Mouse (Mus musculus): ENCODE data around the gene Stat5b. TPM values are rescaled to one million over a fixed set of nuclear protein-coding genes. Genes with fewer than 3 reads are reported as not detected.

Gene Stat5b
- polyA plus RNA-seq, 1 experiment from 2014 or later, result 13.4 TPM

DNA sequence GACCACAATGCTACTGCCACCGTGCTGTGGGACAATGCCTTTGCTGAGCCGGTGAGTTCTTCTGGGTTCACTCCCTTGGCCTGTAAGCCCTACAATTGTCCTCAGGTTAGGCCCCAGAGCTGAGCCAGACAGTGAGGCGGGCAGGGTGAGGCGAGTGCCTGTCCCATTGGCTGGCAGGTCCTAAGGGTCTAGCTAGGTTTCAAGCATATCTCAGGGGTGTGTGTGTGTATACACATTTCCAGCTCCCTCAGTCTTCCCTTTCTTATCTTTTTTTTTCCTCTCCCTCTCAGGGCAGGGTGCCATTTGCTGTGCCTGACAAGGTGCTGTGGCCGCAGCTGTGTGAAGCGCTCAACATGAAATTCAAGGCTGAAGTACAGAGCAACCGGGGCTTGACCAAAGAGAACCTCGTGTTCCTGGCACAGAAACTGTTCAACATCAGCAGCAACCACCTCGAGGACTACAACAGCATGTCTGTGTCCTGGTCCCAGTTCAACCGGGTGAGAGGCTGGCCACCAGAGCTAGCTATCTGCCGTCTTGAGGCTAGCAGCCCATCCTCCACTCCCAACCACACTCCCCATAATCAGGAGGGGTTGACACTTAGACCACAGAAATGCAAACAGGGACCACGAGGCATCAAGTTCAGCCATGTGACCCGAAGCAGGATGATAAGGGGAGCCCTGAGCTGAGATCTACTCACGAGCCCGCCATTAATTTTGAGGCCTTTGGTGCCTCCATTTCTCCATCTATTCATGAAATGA lies 29.0 kb upstream of the Stat5b start:
- ATAC-seq (ENCODE audit: low FRiP score) (no peak), DNase-seq (ENCODE audit: low spot score) (no peak)
- no peak overlapping the region for H3K4me2 ChIP-seq (replicated peaks; ENCODE audit: low read depth, low read length)
- no peaks in the 10 kb centered on the region for H3K36me3 ChIP-seq (ENCODE audit: control insufficient read depth, insufficient read depth, low read length)
- H3K9me3 ChIP-seq (ENCODE audit: control insufficient read depth, low read length), result no peaks in the 10 kb centered on the region
- 82% methylated on average over 15 of the region's 15 CpGs for WGBS
- H3K9ac ChIP-seq (ENCODE audit: low read depth, low read length), result no peak overlapping the region
- no peaks in the 10 kb centered on the region for H3K27me3 ChIP-seq (ENCODE audit: control insufficient read depth, insufficient read depth, low read length)
- no peaks in the 10 kb centered on the region for H3K4me1 ChIP-seq (replicated peaks; ENCODE audit: control insufficient read depth, insufficient read depth, low read length)
- H3K27ac ChIP-seq (ENCODE audit: low read depth, low read length), result no peak overlapping the region
- no peak overlapping the region for H3K4me3 ChIP-seq (ENCODE audit: low read depth, low read length)

DNA sequence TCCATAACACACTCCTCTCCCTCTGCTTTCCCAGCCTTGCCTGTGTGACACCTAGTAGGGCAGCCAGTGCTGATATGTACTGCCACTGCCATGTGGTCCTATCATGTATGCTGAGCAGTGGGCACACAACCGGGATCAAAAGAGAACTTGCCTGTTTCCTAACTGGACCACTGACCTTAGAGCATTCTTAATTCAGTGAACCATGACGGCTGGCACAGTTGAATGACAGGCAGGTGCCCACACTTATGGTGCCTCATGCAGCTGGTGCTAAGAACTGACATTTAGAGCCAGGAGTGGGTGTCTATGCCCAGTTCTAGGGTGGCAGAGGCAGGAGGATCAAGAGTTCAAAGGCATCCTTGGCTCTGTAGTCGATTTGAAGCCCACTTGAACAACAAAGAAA lies 25.2 kb upstream of the Stat5b start:
- Histone ChIP-seq H3K4me2 (replicated peaks; ENCODE audit: low read depth, low read length) (no peak overlapping the region), H3K27me3 (ENCODE audit: control insufficient read depth, insufficient read depth, low read length) (no peaks in the 10 kb centered on the region), H3K36me3 (ENCODE audit: control insufficient read depth, insufficient read depth, low read length) (no peaks in the 10 kb centered on the region), H3K9ac (ENCODE audit: low read depth, low read length) (no peak overlapping the region), H3K4me3 (ENCODE audit: low read depth, low read length) (no peak overlapping the region), H3K27ac (ENCODE audit: low read depth, low read length) (no peak overlapping the region), H3K4me1 (replicated peaks; ENCODE audit: control insufficient read depth, insufficient read depth, low read length) (no peaks in the 10 kb centered on the region), H3K9me3 (ENCODE audit: control insufficient read depth, low read length) (no peaks in the 10 kb centered on the region)
- ATAC-seq (ENCODE audit: low FRiP score) (no peak), DNase-seq (ENCODE audit: low spot score) (no peak)
- WGBS, result 73% methylated on average over 3 of the region's 3 CpGs

- H3K4me3 ChIP-seq (ENCODE audit: low read depth, low read length), result no peak overlapping the region
- H3K36me3 ChIP-seq (ENCODE audit: control insufficient read depth, insufficient read depth, low read length), result no peaks in the 10 kb centered on the region
- no peak overlapping the region for H3K9ac ChIP-seq (ENCODE audit: low read depth, low read length)
- WGBS, result 81% methylated on average over 8 of the region's 8 CpGs
- no peak overlapping the region for H3K4me2 ChIP-seq (replicated peaks; ENCODE audit: low read depth, low read length)
- H3K9me3 ChIP-seq (ENCODE audit: control insufficient read depth, low read length), result no peaks in the 10 kb centered on the region
- H3K27me3 ChIP-seq (ENCODE audit: control insufficient read depth, insufficient read depth, low read length), result no peaks in the 10 kb centered on the region
- ATAC-seq (ENCODE audit: low FRiP score), result no peak
- no peaks in the 10 kb centered on the region for H3K4me1 ChIP-seq (replicated peaks; ENCODE audit: control insufficient read depth, insufficient read depth, low read length)
- no peak for DNase-seq (ENCODE audit: low spot score)
- H3K27ac ChIP-seq (ENCODE audit: low read depth, low read length), result no peak overlapping the region
Measured at GRCm38 (mm10) chr11:100870968-100871350, 20.4 kb upstream of the Stat5b start.

DNA sequence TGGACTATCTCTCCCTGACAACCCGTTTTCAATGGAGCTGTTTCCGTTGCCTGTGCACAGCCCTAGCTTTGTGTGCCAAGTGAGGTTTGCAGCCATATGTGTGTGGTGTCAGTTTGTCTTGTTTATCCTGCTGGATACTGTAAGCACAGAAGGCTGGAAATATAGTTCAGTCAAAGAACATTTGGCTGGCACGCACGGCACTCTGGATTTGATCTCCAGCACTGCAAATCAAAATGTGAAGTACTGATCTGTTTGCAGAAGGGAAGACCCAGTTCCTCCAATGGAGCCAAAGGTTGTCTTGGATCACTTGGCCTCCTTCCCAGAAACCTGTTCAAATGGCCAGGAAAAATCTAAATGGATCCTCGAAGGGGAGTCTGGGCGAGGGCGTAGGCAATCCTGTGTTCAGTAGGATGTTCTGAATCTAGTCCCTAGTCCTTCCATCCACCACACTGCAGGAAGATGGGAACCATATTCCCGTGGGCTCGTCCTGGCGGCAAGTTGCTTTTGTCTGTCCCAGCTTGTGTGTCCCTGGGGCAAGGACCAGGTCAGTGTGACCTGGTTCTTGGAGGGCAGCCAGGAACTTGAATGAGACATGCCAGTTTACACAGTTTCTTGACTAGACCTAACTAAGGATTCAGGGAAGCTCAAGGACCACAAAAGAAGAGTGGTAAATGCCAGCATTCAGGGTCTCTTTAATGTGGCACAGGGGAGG lies 19.9 kb upstream of the Stat5b start:
- Histone ChIP-seq H3K27me3 (ENCODE audit: control insufficient read depth, insufficient read depth, low read length) (no peaks in the 10 kb centered on the region), H3K27ac (ENCODE audit: low read depth, low read length) (no peak overlapping the region), H3K4me3 (ENCODE audit: low read depth, low read length) (no peak overlapping the region), H3K36me3 (ENCODE audit: control insufficient read depth, insufficient read depth, low read length) (no peaks in the 10 kb centered on the region), H3K9me3 (ENCODE audit: control insufficient read depth, low read length) (no peaks in the 10 kb centered on the region), H3K9ac (ENCODE audit: low read depth, low read length) (no peak overlapping the region), H3K4me2 (replicated peaks; ENCODE audit: low read depth, low read length) (no peak overlapping the region), H3K4me1 (replicated peaks; ENCODE audit: control insufficient read depth, insufficient read depth, low read length) (no peaks in the 10 kb centered on the region)
- ATAC-seq (ENCODE audit: low FRiP score) (no peak), DNase-seq (ENCODE audit: low spot score) (no peak)
- 87% methylated on average over 10 of the region's 10 CpGs for WGBS

GRCm38 (mm10) chr11:100865618-100866017 lies 15.1 kb upstream of the Stat5b start:
- Histone ChIP-seq H3K4me2 (replicated peaks; ENCODE audit: low read depth, low read length) (no peak overlapping the region), H3K4me3 (ENCODE audit: low read depth, low read length) (no peak overlapping the region), H3K4me1 (replicated peaks; ENCODE audit: control insufficient read depth, insufficient read depth, low read length) (no peaks in the 10 kb centered on the region), H3K9ac (ENCODE audit: low read depth, low read length) (no peak overlapping the region), H3K36me3 (ENCODE audit: control insufficient read depth, insufficient read depth, low read length) (no peaks in the 10 kb centered on the region), H3K27me3 (ENCODE audit: control insufficient read depth, insufficient read depth, low read length) (peaks cover 11% of the 10 kb centered on the region), H3K27ac (ENCODE audit: low read depth, low read length) (no peak overlapping the region), H3K9me3 (ENCODE audit: control insufficient read depth, low read length) (no peaks in the 10 kb centered on the region)
- no peak for ATAC-seq (ENCODE audit: low FRiP score)
- DNase-seq (ENCODE audit: low spot score), result no peak
- 89% methylated on average over 7 of the region's 7 CpGs for WGBS

DNA sequence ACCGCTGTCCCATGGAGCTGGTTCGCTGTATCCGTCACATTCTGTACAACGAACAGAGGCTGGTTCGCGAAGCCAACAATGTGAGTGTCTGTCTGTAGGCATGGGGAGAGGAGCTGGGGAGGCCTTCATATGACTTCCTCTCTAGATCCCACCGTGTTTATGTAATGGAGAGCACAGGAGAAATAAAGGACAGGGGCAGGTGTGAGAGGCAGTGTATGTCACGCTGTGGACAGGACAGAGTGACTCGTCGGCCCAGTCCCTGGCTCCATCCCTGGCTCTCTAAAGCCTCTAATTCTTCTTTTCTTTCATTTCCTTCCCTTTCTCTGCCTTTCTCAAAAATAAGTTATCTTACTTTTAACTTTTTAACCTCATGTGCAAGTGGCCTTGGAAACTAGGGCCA lies 12.6 kb upstream of the Stat5b start:
- no peak overlapping the region for H3K4me3 ChIP-seq (ENCODE audit: low read depth, low read length)
- H3K27me3 ChIP-seq (ENCODE audit: control insufficient read depth, insufficient read depth, low read length), result peaks cover 23% of the 10 kb centered on the region
- H3K9ac ChIP-seq (ENCODE audit: low read depth, low read length), result no peak overlapping the region
- H3K9me3 ChIP-seq (ENCODE audit: control insufficient read depth, low read length), result no peaks in the 10 kb centered on the region
- no peak overlapping the region for H3K27ac ChIP-seq (ENCODE audit: low read depth, low read length)
- 93% methylated on average over 10 of the region's 10 CpGs for WGBS
- ATAC-seq (ENCODE audit: low FRiP score), result no peak
- no peak overlapping the region for H3K4me2 ChIP-seq (replicated peaks; ENCODE audit: low read depth, low read length)
- H3K4me1 ChIP-seq (replicated peaks; ENCODE audit: control insufficient read depth, insufficient read depth, low read length), result no peaks in the 10 kb centered on the region
- no peaks in the 10 kb centered on the region for H3K36me3 ChIP-seq (ENCODE audit: control insufficient read depth, insufficient read depth, low read length)
- DNase-seq (ENCODE audit: low spot score), result no peak

DNA sequence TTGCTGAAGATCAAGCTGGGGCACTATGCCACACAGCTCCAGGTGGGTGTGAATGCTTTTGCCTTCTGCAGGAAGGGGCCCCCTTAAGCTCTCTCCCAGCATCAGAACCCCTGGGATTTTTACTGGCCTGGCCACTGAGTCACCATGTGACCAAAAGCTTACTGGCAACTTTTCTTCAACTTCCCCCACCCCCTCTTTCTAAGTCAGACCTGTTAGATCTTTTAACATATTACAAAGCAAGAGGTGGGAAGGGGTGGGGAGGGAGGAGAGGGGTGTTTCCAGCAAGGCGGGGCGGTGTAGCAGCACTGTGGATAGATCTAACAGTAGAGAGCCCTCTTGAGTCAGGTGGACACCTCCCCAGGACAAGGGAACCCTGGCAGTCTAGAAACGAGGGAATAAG lies 11.3 kb upstream of the Stat5b start:
- Histone ChIP-seq H3K4me1 (replicated peaks; ENCODE audit: control insufficient read depth, insufficient read depth, low read length) (no peaks in the 10 kb centered on the region), H3K27me3 (ENCODE audit: control insufficient read depth, insufficient read depth, low read length) (peaks cover 23% of the 10 kb centered on the region), H3K36me3 (ENCODE audit: control insufficient read depth, insufficient read depth, low read length) (no peaks in the 10 kb centered on the region), H3K27ac (ENCODE audit: low read depth, low read length) (no peak overlapping the region), H3K9ac (ENCODE audit: low read depth, low read length) (no peak overlapping the region), H3K4me3 (ENCODE audit: low read depth, low read length) (no peak overlapping the region), H3K4me2 (replicated peaks; ENCODE audit: low read depth, low read length) (no peak overlapping the region), H3K9me3 (ENCODE audit: control insufficient read depth, low read length) (no peaks in the 10 kb centered on the region)
- ATAC-seq (ENCODE audit: low FRiP score), result no peak
- DNase-seq (ENCODE audit: low spot score), result no peak
- 25% methylated on average over 3 of the region's 3 CpGs for WGBS

DNA sequence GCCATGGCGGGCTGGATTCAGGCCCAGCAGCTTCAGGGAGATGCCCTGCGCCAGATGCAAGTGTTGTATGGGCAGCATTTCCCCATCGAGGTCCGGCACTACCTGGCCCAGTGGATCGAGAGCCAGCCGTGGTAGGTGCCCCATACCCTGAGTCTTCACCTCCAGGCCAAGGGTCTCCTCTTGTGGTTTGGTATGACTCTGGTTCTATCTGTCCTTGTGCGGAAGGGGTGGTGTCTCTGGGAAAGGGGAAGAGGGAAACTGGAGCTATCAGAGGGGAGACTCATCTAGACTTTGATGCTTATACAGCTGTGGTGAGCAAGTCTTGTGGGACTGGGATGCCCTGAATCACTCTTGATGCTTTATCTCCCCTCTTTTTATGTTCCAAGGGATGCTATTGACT lies 10.8 kb upstream of the Stat5b start:
- Histone ChIP-seq H3K27me3 (ENCODE audit: control insufficient read depth, insufficient read depth, low read length) (peaks cover 23% of the 10 kb centered on the region), H3K4me1 (replicated peaks; ENCODE audit: control insufficient read depth, insufficient read depth, low read length) (no peaks in the 10 kb centered on the region), H3K27ac (ENCODE audit: low read depth, low read length) (no peak overlapping the region), H3K4me2 (replicated peaks; ENCODE audit: low read depth, low read length) (no peak overlapping the region), H3K9ac (ENCODE audit: low read depth, low read length) (no peak overlapping the region), H3K36me3 (ENCODE audit: control insufficient read depth, insufficient read depth, low read length) (no peaks in the 10 kb centered on the region), H3K9me3 (ENCODE audit: control insufficient read depth, low read length) (no peaks in the 10 kb centered on the region), H3K4me3 (ENCODE audit: low read depth, low read length) (no peak overlapping the region)
- 86% methylated on average over 7 of the region's 7 CpGs for WGBS
- no peak for DNase-seq (ENCODE audit: low spot score)
- ATAC-seq (ENCODE audit: low FRiP score), result no peak
